Mouse (Mus musculus): Measurements from ENCODE around the gene Pcgf6. TPM values are rescaled to one million over a fixed set of nuclear protein-coding genes. Genes with fewer than 3 reads are reported as not detected.
A peak's percentile ranks its signal among the peaks of the same experiment; 100 is the strongest.

Gene Pcgf6
- 36.4 and 37.1 TPM in 2 replicates for polyA plus RNA-seq (2014; fragmentation: Nextera tagmentation; extraction: Ambion mirVana)

- WGBS = under 1% methylated on average over 75 of the region's 75 CpGs
These were observed at the start of gene Pcgf6 for GRCm38 (mm10) chr19:47050271-47051032. Gene Pcgf6, minus strand, starts transcription at chr19:47050906.

GRCm38 (mm10) chr19:47090550-47091156 is 39.9 kb upstream of the Pcgf6 start, which contains the start of the genes Usmg5 and Pdcd11:
Gene Usmg5, minus strand, starts transcription at chr19:47090647.
Gene Pdcd11, plus strand, starts transcription at chr19:47090768.
- H3K27me3 ChIP-seq (ENCODE audit: control insufficient read depth, insufficient read depth, low read length) = no peaks in the 10 kb centered on the region
- ATAC-seq (ENCODE audit: low FRiP score, low TSS enrichment) = peak; percentile 99
- peak within 1 kb of the TSS; percentile 86 for H3K9ac ChIP-seq (ENCODE audit: low read depth, low read length)
- H3K36me3 ChIP-seq (ENCODE audit: control insufficient read depth, insufficient read depth, low read length) = peaks cover 38% of the 10 kb centered on the region
- H3K27ac ChIP-seq (ENCODE audit: low read depth, low read length) = peak within 1 kb of the TSS; percentile 75
- no peaks in the 10 kb centered on the region for H3K9me3 ChIP-seq (ENCODE audit: control insufficient read depth, low read length)
- H3K4me2 ChIP-seq (replicated peaks; ENCODE audit: low read depth, low read length) = peak within 1 kb of the TSS; percentile 77
- WGBS = under 1% methylated on average over 56 of the region's 56 CpGs
- H3K4me1 ChIP-seq (ENCODE audit: control insufficient read depth, insufficient read depth, low read length) = peaks cover 10% of the 10 kb centered on the region
- peak within 1 kb of the TSS; percentile 79 for H3K4me3 ChIP-seq (ENCODE audit: low read length)

More at GRCm38 (mm10) chr19:47050271-47051032, at the start of gene Pcgf6:
- peak within 1 kb of the TSS; percentile 80 for H3K4me2 ChIP-seq (replicated peaks; ENCODE audit: low read depth, low read length)
- H3K36me3 ChIP-seq (ENCODE audit: control insufficient read depth, insufficient read depth, low read length) = peaks cover 11% of the 10 kb centered on the region; the same call in 1 of the 2 replicates
- H3K4me3 ChIP-seq (ENCODE audit: low read length) = peak within 1 kb of the TSS; percentile 93
- H3K27ac ChIP-seq (ENCODE audit: low read depth, low read length) = peak within 1 kb of the TSS; percentile 95
- H3K27me3 ChIP-seq (ENCODE audit: control insufficient read depth, insufficient read depth, low read length) = no peaks in the 10 kb centered on the region
- peaks cover 12% of the 10 kb centered on the region for H3K4me1 ChIP-seq (ENCODE audit: control insufficient read depth, insufficient read depth, low read length)
- H3K9ac ChIP-seq (ENCODE audit: low read depth, low read length) = peak within 1 kb of the TSS; percentile 88
- peak; percentile 92 for ATAC-seq (ENCODE audit: low FRiP score, low TSS enrichment)
- H3K9me3 ChIP-seq (ENCODE audit: control insufficient read depth, low read length) = no peaks in the 10 kb centered on the region

- WGBS = 2% methylated on average over 36 of the region's 36 CpGs
- Histone ChIP-seq H3K27me3 (ENCODE audit: control insufficient read depth, insufficient read depth, low read length) (no peaks in the 10 kb centered on the region), H3K27ac (ENCODE audit: low read depth, low read length) (peak overlapping the region; percentile 75)
These were observed 39.2 kb upstream of the Pcgf6 start for GRCm38 (mm10) chr19:47089718-47090525.

GRCm38 (mm10) chr19:47088226-47088625 is 37.5 kb upstream of the Pcgf6 start:
- Histone ChIP-seq H3K27me3 (ENCODE audit: control insufficient read depth, insufficient read depth, low read length) (no peaks in the 10 kb centered on the region), H3K4me3 (ENCODE audit: low read length) (no peak overlapping the region), H3K36me3 (ENCODE audit: control insufficient read depth, insufficient read depth, low read length) (peaks cover 40% of the 10 kb centered on the region), H3K9me3 (ENCODE audit: control insufficient read depth, low read length) (no peaks in the 10 kb centered on the region), H3K27ac (ENCODE audit: low read depth, low read length) (no peak overlapping the region), H3K4me2 (replicated peaks; ENCODE audit: low read depth, low read length) (no peak overlapping the region), H3K4me1 (ENCODE audit: control insufficient read depth, insufficient read depth, low read length) (peaks cover 10% of the 10 kb centered on the region), H3K9ac (ENCODE audit: low read depth, low read length) (no peak overlapping the region)
- ATAC-seq (ENCODE audit: low FRiP score, low TSS enrichment) = no peak
- WGBS = 79% methylated on average over 3 of the region's 3 CpGs

More at GRCm38 (mm10) chr19:47089718-47090525, 39.2 kb upstream of the Pcgf6 start:
- Histone ChIP-seq H3K36me3 (ENCODE audit: control insufficient read depth, insufficient read depth, low read length) (peaks cover 37% of the 10 kb centered on the region), H3K4me3 (ENCODE audit: low read length) (peak overlapping the region; percentile 79), H3K4me1 (ENCODE audit: control insufficient read depth, insufficient read depth, low read length) (peaks cover 10% of the 10 kb centered on the region), H3K9ac (ENCODE audit: low read depth, low read length) (peak overlapping the region; percentile 86), H3K9me3 (ENCODE audit: control insufficient read depth, low read length) (no peaks in the 10 kb centered on the region), H3K4me2 (replicated peaks; ENCODE audit: low read depth, low read length) (peak overlapping the region; percentile 53)
- ATAC-seq (ENCODE audit: low FRiP score, low TSS enrichment) = peak; percentile 77

GRCm38 (mm10) chr19:47067924-47068611 is 17.4 kb upstream of the Pcgf6 start:
- H3K4me2 ChIP-seq (replicated peaks; ENCODE audit: low read depth, low read length) = peak overlapping the region; percentile 57
- H3K4me1 ChIP-seq (ENCODE audit: control insufficient read depth, insufficient read depth, low read length) = peaks cover 9% of the 10 kb centered on the region
- H3K27me3 ChIP-seq (ENCODE audit: control insufficient read depth, insufficient read depth, low read length) = no peaks in the 10 kb centered on the region
- H3K9ac ChIP-seq (ENCODE audit: low read depth, low read length) = peak overlapping the region; percentile 90
- ATAC-seq (ENCODE audit: low FRiP score, low TSS enrichment) = peak; percentile 93
- peak overlapping the region; percentile 72 for H3K4me3 ChIP-seq (ENCODE audit: low read length)
- peaks cover 22% of the 10 kb centered on the region; the same call in 1 of the 2 replicates for H3K36me3 ChIP-seq (ENCODE audit: control insufficient read depth, insufficient read depth, low read length)
- peak overlapping the region; percentile 80 for H3K27ac ChIP-seq (ENCODE audit: low read depth, low read length)
- no peaks in the 10 kb centered on the region for H3K9me3 ChIP-seq (ENCODE audit: control insufficient read depth, low read length)
- under 1% methylated on average over 55 of the region's 72 CpGs for WGBS

GRCm38 (mm10) chr19:47067096-47067882 is 16.6 kb upstream of the Pcgf6 start, which contains the start of gene Taf5:
Gene Taf5, plus strand, starts transcription at chr19:47067746.
- H3K36me3 ChIP-seq (ENCODE audit: control insufficient read depth, insufficient read depth, low read length) = peaks cover 14% of the 10 kb centered on the region; the same call in 1 of the 2 replicates
- peak within 1 kb of the TSS; percentile 80 for H3K27ac ChIP-seq (ENCODE audit: low read depth, low read length)
- no peaks in the 10 kb centered on the region for H3K27me3 ChIP-seq (ENCODE audit: control insufficient read depth, insufficient read depth, low read length)
- peak within 1 kb of the TSS; percentile 72 for H3K4me3 ChIP-seq (ENCODE audit: low read length)
- peak within 1 kb of the TSS; percentile 90 for H3K9ac ChIP-seq (ENCODE audit: low read depth, low read length)
- H3K4me1 ChIP-seq (ENCODE audit: control insufficient read depth, insufficient read depth, low read length) = peaks cover 9% of the 10 kb centered on the region
- peak within 1 kb of the TSS; percentile 61 for H3K4me2 ChIP-seq (replicated peaks; ENCODE audit: low read depth, low read length)
- WGBS = 11% methylated on average over 46 of the region's 49 CpGs
- peak; percentile 81 for ATAC-seq (ENCODE audit: low FRiP score, low TSS enrichment)
- no peaks in the 10 kb centered on the region for H3K9me3 ChIP-seq (ENCODE audit: control insufficient read depth, low read length)

- Histone ChIP-seq H3K27me3 (ENCODE audit: control insufficient read depth, insufficient read depth, low read length) (no peaks in the 10 kb centered on the region), H3K4me2 (replicated peaks; ENCODE audit: low read depth, low read length) (no peak overlapping the region), H3K4me1 (ENCODE audit: control insufficient read depth, insufficient read depth, low read length) (peaks cover 9% of the 10 kb centered on the region), H3K36me3 (ENCODE audit: control insufficient read depth, insufficient read depth, low read length) (peaks cover 2% of the 10 kb centered on the region; the same call in 1 of the 2 replicates), H3K9ac (ENCODE audit: low read depth, low read length) (no peak overlapping the region), H3K9me3 (ENCODE audit: control insufficient read depth, low read length) (no peaks in the 10 kb centered on the region), H3K27ac (ENCODE audit: low read depth, low read length) (no peak overlapping the region), H3K4me3 (ENCODE audit: low read length) (no peak overlapping the region)
- ATAC-seq (ENCODE audit: low FRiP score, low TSS enrichment) = no peak
- 87% methylated on average over 3 of the region's 3 CpGs for WGBS
These were observed 15.2 kb upstream of the Pcgf6 start for GRCm38 (mm10) chr19:47065860-47066259.

Data from kidney, embryonic 14.5 days (tissue).